Mouse (Mus musculus): ENCODE data around the gene Rapgef3.

DNA sequence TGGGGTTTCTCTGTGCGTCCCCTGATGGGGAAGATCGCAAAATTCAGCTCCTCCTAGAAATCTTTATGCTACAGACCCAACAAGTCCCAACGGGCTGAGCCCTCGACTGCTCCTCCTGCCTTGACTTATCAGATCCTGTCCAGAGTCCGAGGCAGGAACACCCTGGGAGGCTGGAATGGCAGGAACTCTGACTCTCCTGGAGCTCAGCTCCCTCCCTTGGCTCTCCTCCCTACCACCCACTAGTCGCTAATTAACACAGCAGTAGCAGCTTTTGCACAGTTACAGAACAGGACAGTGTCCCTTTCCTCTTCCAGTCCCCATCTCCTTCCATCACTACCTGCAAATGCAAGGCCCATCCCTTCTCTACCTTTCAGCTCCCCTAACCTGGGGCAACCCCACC, 37.4 kb downstream of the Rapgef3 start:
- no peak for TF ChIP-seq CTCF (IDR thresholded peaks at IDR 0.05; ENCODE audit: low read depth)
- TF ChIP-seq EP300 (IDR thresholded peaks at IDR 0.05; ENCODE audit: low read depth), result no peak

All from heart, postnatal 0 days (tissue).